Mouse (Mus musculus) forebrain, embryonic 10.5 days (tissue): ENCODE measurements around the gene Vmn1r86. TPM values are rescaled to one million over a fixed set of nuclear protein-coding genes. Genes with fewer than 3 reads are reported as not detected.

Source experiments
- DNase-seq: peaks from one replicate; pipeline ENCODE4 v3.0.0-alpha.2; 2017; ENCODE audit warnings: low spot score; ENCODE audit errors: extremely low spot score
- H3K27ac ChIP-seq: fragments of 300-500 bp; sonication (generic); 2 replicates; pipeline ENCODE4 v1.5.1; 2016; ENCODE audit warnings: mild to moderate bottlenecking
- H3K27me3 ChIP-seq: fragments of 300-500 bp; sonication (generic); 2 replicates; pipeline ENCODE4 v1.6.1; 2016; ENCODE audit warnings: mild to moderate bottlenecking; ENCODE audit not compliant: poor library complexity, severe bottlenecking
- H3K36me3 ChIP-seq: fragments of 300-500 bp; sonication (generic); replicated peaks from 2 replicates; pipeline ENCODE4 v1.6.1; 2016; ENCODE audit warnings: mild to moderate bottlenecking, moderate library complexity
- H3K4me1 ChIP-seq: fragments of 300-500 bp; sonication (generic); 2 replicates; pipeline ENCODE4 v1.6.1; 2016
- H3K4me3 ChIP-seq: fragments of 300-500 bp; sonication (generic); 2 replicates; pipeline ENCODE4 v1.5.1; 2016; ENCODE audit warnings: mild to moderate bottlenecking, moderate library complexity
- H3K9me3 ChIP-seq: fragments of 300-500 bp; sonication (generic); 2 replicates; pipeline ENCODE4 v1.6.1; 2016; ENCODE audit warnings: mild to moderate bottlenecking, moderate library complexity
- WGBS: fragments of 180-500 bp; shearing (Covaris S2); methylation state at CpG from one replicate; pipeline ENCODE4 v1.1.7; 2016; 5-methylcytosine and 5-hydroxymethylcytosine counted together
- polyA plus RNA-seq: library from polyadenylated mRNA; unstranded; fragments of >200 nt; fragmentation: Nextera tagmentation; extraction: Ambion mirVana; gene quantifications from 2 replicates; pipeline ENCODE4 v1.2.1, GENCODE M21; 2016

Vmn1r86 gene
- polyA plus RNA-seq, 1 experiment from 2014 or later, result not detected

DNA sequence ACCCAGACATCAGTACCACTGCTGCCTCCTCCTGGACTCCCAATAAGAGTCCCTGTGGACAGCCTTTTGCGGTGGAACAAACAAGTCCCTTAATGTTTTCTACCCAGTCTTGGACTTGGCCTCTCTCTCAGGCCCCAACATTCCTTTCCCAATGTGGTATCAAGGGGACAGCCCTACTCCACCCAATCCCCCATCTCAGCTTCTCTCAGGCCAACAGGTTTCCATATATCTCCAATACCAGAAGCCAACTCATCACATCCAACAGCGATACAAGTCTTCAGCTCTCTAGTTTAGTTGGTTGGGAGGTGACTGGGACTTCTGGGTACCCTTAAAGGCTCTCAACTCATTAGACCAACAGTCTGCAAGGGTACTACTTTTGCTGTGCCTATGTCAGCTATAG is 66.2 kb downstream of the Vmn1r86 start:
- Histone ChIP-seq H3K4me3 (peak overlapping the region; percentile 64), H3K4me1 (peaks cover 14% of the 10 kb centered on the region), H3K27ac (peak overlapping the region; percentile 94), H3K27me3 (no peaks in the 10 kb centered on the region), H3K36me3 (no peaks in the 10 kb centered on the region), H3K9me3 (no peaks in the 10 kb centered on the region)
- WGBS, result 91% methylated on average over 2 of the region's 2 CpGs
- no peak for DNase-seq

DNA sequence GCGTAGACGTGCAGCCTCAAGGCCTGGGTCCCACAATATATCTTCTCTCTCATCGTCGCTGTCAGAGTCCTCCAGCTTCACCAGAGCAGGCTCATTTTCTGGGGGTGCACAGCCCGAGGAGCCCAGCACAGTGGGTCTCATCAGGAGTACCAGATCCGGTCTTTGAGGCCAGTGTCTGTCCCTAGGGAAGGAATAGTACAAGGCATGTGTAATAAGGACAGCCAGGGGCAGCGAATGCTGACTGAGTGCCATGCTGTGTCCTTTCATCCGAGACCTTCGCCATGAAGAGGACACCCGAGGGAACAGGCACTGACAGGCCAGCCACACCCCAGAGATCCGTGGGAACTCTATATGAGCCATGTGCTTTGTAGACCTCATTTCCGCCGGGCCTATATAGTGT is 66.7 kb downstream of the Vmn1r86 start:
- WGBS, result 92% methylated on average over 13 of the region's 13 CpGs
- no peak for DNase-seq
- Histone ChIP-seq H3K4me1 (peaks cover 14% of the 10 kb centered on the region), H3K4me3 (peak overlapping the region; percentile 64; the same call in 1 of the 2 replicates), H3K9me3 (no peaks in the 10 kb centered on the region), H3K27ac (no peak overlapping the region), H3K36me3 (no peaks in the 10 kb centered on the region), H3K27me3 (no peaks in the 10 kb centered on the region)

Other genes with a start within 250 kb of the Vmn1r86 start
- gene Zfp128, start 238.7 kb downstream of the Vmn1r86 start, polyA plus RNA-seq, result 4.4 and 5.1 TPM in 2 replicates
- 18.5 and 19.8 TPM in 2 replicates for gene Zscan22, start 222.1 kb downstream of the Vmn1r86 start, polyA plus RNA-seq
- gene Rps5, start 197.6 kb downstream of the Vmn1r86 start, polyA plus RNA-seq, result 1,023 and 1,050 TPM in 2 replicates
- gene Rnf225, start 192.5 kb downstream of the Vmn1r86 start, polyA plus RNA-seq, result 0.55 and 1.0 TPM in 2 replicates
- 10.5 and 11.1 TPM in 2 replicates for gene Zfp324, start 154.1 kb downstream of the Vmn1r86 start, polyA plus RNA-seq
- 16.5 and 17.7 TPM in 2 replicates for gene Zfp446, start 142.1 kb downstream of the Vmn1r86 start, polyA plus RNA-seq
- not detected in 2 replicates for gene Slc27a5, start 121.7 kb downstream of the Vmn1r86 start, polyA plus RNA-seq
- 415 and 417 TPM in 2 replicates for gene Trim28, start 120.8 kb downstream of the Vmn1r86 start, polyA plus RNA-seq
- gene Zbtb45, start 109.9 kb downstream of the Vmn1r86 start, polyA plus RNA-seq, result 29.7 and 30.7 TPM in 2 replicates
- 97.3 and 102 TPM in 2 replicates for gene Chmp2a, start 85.1 kb downstream of the Vmn1r86 start, polyA plus RNA-seq
- gene Ube2m, start 81.6 kb downstream of the Vmn1r86 start, polyA plus RNA-seq, result 82.9 and 88.7 TPM in 2 replicates
- 3.9 and 4.3 TPM in 2 replicates for gene Mzf1, start 65.2 kb downstream of the Vmn1r86 start, polyA plus RNA-seq
- not detected in 2 replicates for gene Vmn1r85, start 24.7 kb downstream of the Vmn1r86 start, polyA plus RNA-seq
- not detected in 2 replicates for gene Vmn1r87, start 20.2 kb upstream of the Vmn1r86 start, polyA plus RNA-seq
- not detected in 2 replicates for gene Vmn1r88, start 39.7 kb upstream of the Vmn1r86 start, polyA plus RNA-seq
- not detected in 2 replicates for gene Vmn1r89, start 93.1 kb upstream of the Vmn1r86 start, polyA plus RNA-seq
- 189 TPM in 2 replicates for gene Lig1, start 157.4 kb upstream of the Vmn1r86 start, polyA plus RNA-seq
- gene Zswim9, start 158.8 kb upstream of the Vmn1r86 start, polyA plus RNA-seq, result 10.3 and 10.8 TPM in 2 replicates
- gene Pla2g4c, start 204.7 kb upstream of the Vmn1r86 start, polyA plus RNA-seq, result 2.1 and 3.0 TPM in 2 replicates